Mouse (Mus musculus): ENCODE results near the gene Lrrc30. TPM values are rescaled to one million over a fixed set of nuclear protein-coding genes. Genes with fewer than 3 reads are reported as not detected.

Gene Lrrc30
- polyA plus RNA-seq, 1 experiment from 2014 or later: not detected

- Histone ChIP-seq H3K36me3 (replicated peaks; ENCODE audit: insufficient read depth, low read length) (no peaks in the 10 kb centered on the region), H3K27me3 (ENCODE audit: insufficient read depth, low read length) (no peaks in the 10 kb centered on the region), H3K9ac (replicated peaks) (no peak overlapping the region), H3K4me2 (ENCODE audit: low read depth, low read length) (no peak overlapping the region), H3K4me3 (ENCODE audit: low read depth, low read length) (no peak overlapping the region), H3K9me3 (ENCODE audit: low read length) (no peaks in the 10 kb centered on the region), H3K4me1 (ENCODE audit: insufficient read depth) (no peaks in the 10 kb centered on the region), H3K27ac (ENCODE audit: low read depth) (no peak overlapping the region)
- WGBS (ENCODE audit: insufficient replicate concordance): 42% methylated on average over 4 of the region's 4 CpGs
- ATAC-seq (no peak), DNase-seq (no peak)
- TF ChIP-seq CTCF (IDR thresholded peaks at IDR 0.05; ENCODE audit: low read depth) (no peak), EP300 (IDR thresholded peaks at IDR 0.05; ENCODE audit: low read depth) (no peak)
Observed at GRCm38 (mm10) chr17:67604446-67604845, 28.1 kb downstream of the Lrrc30 start.

DNA sequence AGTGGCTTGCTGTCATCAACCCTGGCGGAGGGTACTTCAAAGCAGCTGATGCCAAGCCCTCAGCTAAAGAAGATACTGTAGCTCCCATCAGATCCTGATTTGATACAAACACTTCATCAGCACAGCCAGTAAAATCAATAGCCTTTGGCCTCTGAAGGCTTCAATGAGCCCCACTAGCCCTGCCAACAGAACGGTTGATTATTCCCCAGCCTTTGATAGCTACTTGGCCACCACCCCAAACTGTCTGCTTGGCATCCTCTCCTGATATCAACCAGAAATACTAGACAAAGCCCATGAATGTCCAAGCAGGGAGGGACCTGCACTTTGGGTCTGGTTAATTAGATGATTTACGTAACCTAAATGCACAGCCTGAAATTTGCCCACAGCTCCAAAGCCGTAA, 30.0 kb downstream of the Lrrc30 start:
- H3K4me1 ChIP-seq (ENCODE audit: insufficient read depth): no peaks in the 10 kb centered on the region
- H3K36me3 ChIP-seq (replicated peaks; ENCODE audit: insufficient read depth, low read length): no peaks in the 10 kb centered on the region
- DNase-seq (no peak), ATAC-seq (no peak)
- no peak overlapping the region for H3K27ac ChIP-seq (ENCODE audit: low read depth)
- no peak overlapping the region for H3K9ac ChIP-seq (replicated peaks)
- no peaks in the 10 kb centered on the region for H3K9me3 ChIP-seq (ENCODE audit: low read length)
- no peak for TF ChIP-seq CTCF (IDR thresholded peaks at IDR 0.05; ENCODE audit: low read depth)
- TF ChIP-seq EP300 (IDR thresholded peaks at IDR 0.05; ENCODE audit: low read depth): no peak
- no peaks in the 10 kb centered on the region for H3K27me3 ChIP-seq (ENCODE audit: insufficient read depth, low read length)
- WGBS (ENCODE audit: insufficient replicate concordance): 63% methylated on average over 4 of the region's 4 CpGs
- H3K4me3 ChIP-seq (ENCODE audit: low read depth, low read length): no peak overlapping the region
- H3K4me2 ChIP-seq (ENCODE audit: low read depth, low read length): no peak overlapping the region

GRCm38 (mm10) chr17:67584937-67585579, 47.5 kb downstream of the Lrrc30 start:
- Histone ChIP-seq H3K4me3 (ENCODE audit: low read depth, low read length) (no peak overlapping the region), H3K9me3 (ENCODE audit: low read length) (no peaks in the 10 kb centered on the region), H3K4me1 (ENCODE audit: insufficient read depth) (no peaks in the 10 kb centered on the region), H3K36me3 (replicated peaks; ENCODE audit: insufficient read depth, low read length) (no peaks in the 10 kb centered on the region), H3K9ac (replicated peaks) (no peak overlapping the region), H3K27me3 (ENCODE audit: insufficient read depth, low read length) (no peaks in the 10 kb centered on the region), H3K27ac (ENCODE audit: low read depth) (no peak overlapping the region), H3K4me2 (ENCODE audit: low read depth, low read length) (no peak overlapping the region)
- TF ChIP-seq CTCF (IDR thresholded peaks at IDR 0.05; ENCODE audit: low read depth) (peak; percentile 80), EP300 (IDR thresholded peaks at IDR 0.05; ENCODE audit: low read depth) (no peak)
- 20% methylated on average over 6 of the region's 6 CpGs for WGBS (ENCODE audit: insufficient replicate concordance)
- DNase-seq (peak; percentile 73), ATAC-seq (no peak)

GRCm38 (mm10) chr17:67584533-67584932, 48.0 kb downstream of the Lrrc30 start:
- no peaks in the 10 kb centered on the region for H3K27me3 ChIP-seq (ENCODE audit: insufficient read depth, low read length)
- ATAC-seq (no peak), DNase-seq (no peak)
- 63% methylated on average over 7 of the region's 7 CpGs for WGBS (ENCODE audit: insufficient replicate concordance)
- H3K27ac ChIP-seq (ENCODE audit: low read depth): no peak overlapping the region
- no peaks in the 10 kb centered on the region for H3K36me3 ChIP-seq (replicated peaks; ENCODE audit: insufficient read depth, low read length)
- H3K4me1 ChIP-seq (ENCODE audit: insufficient read depth): no peaks in the 10 kb centered on the region
- TF ChIP-seq CTCF (IDR thresholded peaks at IDR 0.05; ENCODE audit: low read depth): no peak
- no peak for TF ChIP-seq EP300 (IDR thresholded peaks at IDR 0.05; ENCODE audit: low read depth)
- H3K4me3 ChIP-seq (ENCODE audit: low read depth, low read length): no peak overlapping the region
- no peak overlapping the region for H3K4me2 ChIP-seq (ENCODE audit: low read depth, low read length)
- H3K9ac ChIP-seq (replicated peaks): no peak overlapping the region
- H3K9me3 ChIP-seq (ENCODE audit: low read length): no peaks in the 10 kb centered on the region

DNA sequence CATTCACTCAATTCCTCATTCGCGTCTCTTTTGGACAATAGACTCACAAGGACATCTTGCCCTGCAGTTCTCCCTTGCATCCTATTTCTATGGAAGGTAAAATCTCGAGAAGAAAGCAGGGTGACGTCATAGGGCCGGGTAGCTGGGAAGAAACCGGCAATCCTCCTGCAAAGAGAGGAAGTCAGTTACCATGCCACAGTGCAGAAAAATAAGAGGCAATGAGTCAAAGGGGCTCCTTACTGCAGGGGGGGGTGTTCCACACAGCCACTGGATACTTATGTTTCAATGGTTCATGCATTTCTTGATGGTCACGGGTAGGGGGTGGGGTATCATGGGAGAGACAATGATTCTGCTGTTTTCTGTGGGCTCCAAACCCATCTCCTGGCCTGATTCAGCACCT, 49.1 kb downstream of the Lrrc30 start:
- no peaks in the 10 kb centered on the region for H3K36me3 ChIP-seq (replicated peaks; ENCODE audit: insufficient read depth, low read length)
- no peak overlapping the region for H3K4me3 ChIP-seq (ENCODE audit: low read depth, low read length)
- H3K27me3 ChIP-seq (ENCODE audit: insufficient read depth, low read length): no peaks in the 10 kb centered on the region
- no peak overlapping the region for H3K9ac ChIP-seq (replicated peaks)
- no peak overlapping the region for H3K27ac ChIP-seq (ENCODE audit: low read depth)
- TF ChIP-seq CTCF (IDR thresholded peaks at IDR 0.05; ENCODE audit: low read depth) (no peak), EP300 (IDR thresholded peaks at IDR 0.05; ENCODE audit: low read depth) (no peak)
- ATAC-seq (no peak), DNase-seq (no peak)
- no peak overlapping the region for H3K4me2 ChIP-seq (ENCODE audit: low read depth, low read length)
- H3K4me1 ChIP-seq (ENCODE audit: insufficient read depth): no peaks in the 10 kb centered on the region
- 31% methylated on average over 7 of the region's 7 CpGs for WGBS (ENCODE audit: insufficient replicate concordance)
- no peaks in the 10 kb centered on the region for H3K9me3 ChIP-seq (ENCODE audit: low read length)

DNA sequence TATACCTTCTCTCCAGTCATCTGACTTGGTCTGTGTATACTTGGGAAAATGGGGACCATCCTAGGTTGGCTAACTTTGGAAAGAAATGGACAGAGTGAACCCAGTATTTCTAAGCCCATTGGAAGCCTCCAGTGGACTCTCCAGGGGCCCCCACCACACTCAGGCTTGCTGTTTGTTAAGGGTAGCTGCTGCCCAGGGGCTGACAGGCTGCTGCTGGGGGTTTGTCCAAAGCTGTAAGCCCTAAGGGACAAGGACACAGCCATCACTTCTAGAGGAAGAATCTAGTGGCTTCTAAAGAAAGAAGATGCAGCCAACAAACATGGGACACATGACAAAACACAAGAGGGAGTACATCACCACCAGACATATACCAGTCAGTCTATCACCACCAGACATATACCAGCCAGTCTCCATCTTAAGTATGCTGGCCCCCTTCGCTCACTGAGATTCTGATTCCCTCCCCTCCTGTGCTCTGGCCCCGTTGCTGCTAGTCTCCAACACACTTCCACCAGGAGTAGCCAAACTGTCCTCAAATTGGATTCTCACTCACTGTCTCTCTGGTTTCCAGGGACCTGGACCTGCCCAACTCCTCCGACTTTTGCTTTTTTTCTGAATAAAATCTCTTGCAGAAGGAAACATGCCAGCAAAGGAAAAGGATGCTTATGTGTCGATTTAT, 49.7 kb downstream of the Lrrc30 start:
- Histone ChIP-seq H3K4me2 (ENCODE audit: low read depth, low read length) (no peak overlapping the region), H3K4me3 (ENCODE audit: low read depth, low read length) (no peak overlapping the region), H3K27ac (ENCODE audit: low read depth) (no peak overlapping the region), H3K9ac (replicated peaks) (no peak overlapping the region), H3K9me3 (ENCODE audit: low read length) (no peaks in the 10 kb centered on the region), H3K36me3 (replicated peaks; ENCODE audit: insufficient read depth, low read length) (no peaks in the 10 kb centered on the region), H3K4me1 (ENCODE audit: insufficient read depth) (no peaks in the 10 kb centered on the region), H3K27me3 (ENCODE audit: insufficient read depth, low read length) (no peaks in the 10 kb centered on the region)
- ATAC-seq (no peak), DNase-seq (no peak)
- TF ChIP-seq EP300 (IDR thresholded peaks at IDR 0.05; ENCODE audit: low read depth) (no peak), CTCF (IDR thresholded peaks at IDR 0.05; ENCODE audit: low read depth) (no peak)
- WGBS (ENCODE audit: insufficient replicate concordance): 60% methylated on average over 4 of the region's 4 CpGs
